Mouse (Mus musculus) neural tube, embryonic 14.5 days (tissue): ENCODE measurements around the gene Metap1d. TPM values are rescaled to one million over a fixed set of nuclear protein-coding genes. Genes with fewer than 3 reads are reported as not detected.

ENCODE experiments used
- ATAC-seq: fragments of 200-750 bp; cut with Nextera tagmentation; 2 replicates; pipeline ENCODE4 v1.8.0; 2017; ENCODE audit warnings: low read depth, mild to moderate bottlenecking, moderate TSS enrichment, moderate library complexity
- H3K27ac ChIP-seq: fragments of 300-500 bp; sonication (generic); 2 replicates; pipeline ENCODE4 v1.5.1; 2014; ENCODE audit warnings: low read depth, mild to moderate bottlenecking, control low read depth, low read length, moderate library complexity, mixed read lengths
- H3K27me3 ChIP-seq: fragments of 300-500 bp; sonication (generic); 2 replicates; pipeline ENCODE4 v1.6.1; 2014; ENCODE audit warnings: low read length; ENCODE audit not compliant: control insufficient read depth, insufficient read depth
- H3K36me3 ChIP-seq: fragments of 300-500 bp; sonication (generic); 2 replicates; pipeline ENCODE4 v1.6.1; 2014; ENCODE audit warnings: low read length, mixed read lengths; ENCODE audit not compliant: control insufficient read depth, insufficient read depth
- H3K4me1 ChIP-seq: fragments of 300-500 bp; sonication (generic); 2 replicates; pipeline ENCODE4 v1.6.1; 2014; ENCODE audit warnings: low read length; ENCODE audit not compliant: control insufficient read depth, insufficient read depth
- H3K4me2 ChIP-seq: fragments of 300-500 bp; sonication (generic); 2 replicates; pipeline ENCODE4 v1.6.1; 2014; ENCODE audit warnings: mild to moderate bottlenecking, low read depth, low read length, control low read depth
- H3K4me3 ChIP-seq: fragments of 300-500 bp; sonication (generic); 2 replicates; pipeline ENCODE4 v1.5.1; 2014; ENCODE audit warnings: low read depth, low read length, control low read depth, mixed read lengths
- H3K9ac ChIP-seq: fragments of 300-500 bp; sonication (generic); replicated peaks from 2 replicates; pipeline ENCODE4 v1.6.1; 2014; ENCODE audit warnings: low read depth, mild to moderate bottlenecking, control low read depth, low read length, mixed read lengths
- H3K9me3 ChIP-seq: fragments of 300-500 bp; sonication (generic); 2 replicates; pipeline ENCODE4 v1.6.1; 2016; ENCODE audit warnings: low read length; ENCODE audit not compliant: control insufficient read depth
- WGBS: fragments of 180-500 bp; shearing (Covaris S2); extraction: QIAGEN DNeasy Blood & Tissue Kit; methylation state at CpG from one replicate; pipeline ENCODE4 v1.1.7; 2014; 5-methylcytosine and 5-hydroxymethylcytosine counted together
- polyA plus RNA-seq: library from polyadenylated mRNA; unstranded; fragments of >200 nt; fragmentation: Nextera tagmentation; extraction: Ambion mirVana; gene quantifications from 2 replicates; pipeline ENCODE4 v1.2.1, GENCODE M21; 2014

The Metap1d gene
- polyA plus RNA-seq, 1 experiment from 2014 or later, result 39.3 TPM

DNA sequence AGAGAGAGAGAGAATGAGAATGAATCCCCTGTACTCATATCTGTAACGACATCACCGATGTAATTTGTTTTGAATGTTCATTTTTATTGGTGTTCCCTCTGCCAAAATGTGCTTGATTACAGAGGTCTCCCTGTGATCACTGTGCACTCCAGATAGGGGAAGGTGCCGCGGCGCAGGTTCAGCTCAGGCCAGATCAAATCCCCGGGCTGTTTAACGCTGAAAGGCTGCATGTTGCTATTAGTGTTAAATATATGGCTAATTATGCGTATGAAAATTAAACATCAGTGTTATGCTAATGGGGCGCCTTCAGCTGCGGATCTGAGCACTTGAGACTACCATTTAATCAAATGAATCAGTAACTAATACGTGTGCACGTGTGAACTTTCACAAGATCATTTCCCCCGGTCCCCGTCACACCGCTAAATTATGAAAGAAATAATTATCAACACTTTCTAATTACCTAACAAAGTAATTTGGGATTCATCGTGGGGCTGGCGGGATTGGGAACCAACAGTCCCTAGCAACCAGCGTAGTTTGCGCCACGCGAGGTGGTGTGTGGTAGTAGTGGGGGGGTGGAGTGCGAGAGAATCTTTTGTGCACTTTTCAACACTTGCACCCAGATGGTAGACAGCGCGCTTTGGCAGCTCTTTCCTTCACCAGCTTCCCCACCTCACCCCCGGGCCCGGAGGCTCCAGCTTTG lies 75.1 kb downstream of the Metap1d start, which contains the start of gene Dlx1:
Gene Dlx1, plus strand, starts transcription at position 100 of the 700 bp plus-strand sequence.
- Histone ChIP-seq H3K9ac (no peak within 1 kb of the TSS), H3K27ac (no peak within 1 kb of the TSS)
- no peak for ATAC-seq

DNA sequence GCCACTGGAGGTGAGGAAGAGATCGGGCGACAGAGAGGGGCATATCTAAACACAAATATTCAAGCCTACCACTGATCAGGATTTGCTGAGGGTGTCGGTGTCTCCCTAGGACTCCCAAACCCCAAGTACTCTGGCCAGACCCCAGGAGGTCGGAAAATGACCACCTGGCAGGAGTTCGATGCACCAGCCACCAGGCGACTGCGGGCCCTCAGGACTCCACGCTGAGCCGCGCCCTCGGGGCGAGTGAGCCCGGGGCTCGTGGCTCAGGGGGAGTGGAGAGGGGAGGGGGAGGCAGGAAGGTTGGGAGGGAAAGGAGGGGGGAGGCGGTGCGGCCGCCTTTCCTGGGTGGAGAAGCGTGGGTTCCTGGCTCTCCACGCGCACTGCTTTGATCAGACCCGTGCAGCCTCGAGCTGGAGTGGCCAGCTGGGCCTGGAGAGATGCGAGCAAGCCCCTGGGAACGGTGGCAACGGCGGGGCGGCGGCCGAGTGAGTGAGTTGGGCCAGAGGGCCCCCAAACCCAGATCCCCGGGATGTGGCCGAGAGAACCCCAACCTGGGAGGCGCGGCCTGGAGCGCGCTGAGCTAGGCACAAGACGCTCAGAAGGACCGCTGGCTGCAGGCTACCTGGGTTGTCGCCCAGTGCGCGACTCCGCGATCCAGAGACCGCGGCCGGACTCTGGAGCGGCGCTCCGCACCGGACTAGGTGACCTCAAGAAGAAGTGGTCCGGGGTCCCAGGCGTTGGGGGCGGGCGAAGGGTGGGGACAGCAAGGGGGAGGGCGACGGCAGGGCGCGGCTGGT lies 75.8 kb downstream of the Metap1d start:
- Histone ChIP-seq H3K4me2 (peak overlapping the region; percentile 49), H3K4me1 (peaks cover 10% of the 10 kb centered on the region; the same call in 1 of the 2 replicates), H3K27ac (no peak overlapping the region), H3K27me3 (peaks cover 68% of the 10 kb centered on the region), H3K9me3 (no peaks in the 10 kb centered on the region), H3K36me3 (no peaks in the 10 kb centered on the region), H3K9ac (no peak overlapping the region), H3K4me3 (peak overlapping the region; percentile 26)
- ATAC-seq, result peak; percentile 62; the same call in 1 of the 2 replicates
- under 1% methylated on average over 40 of the region's 57 CpGs for WGBS

More for the DNA sequence above, 75.1 kb downstream of the Metap1d start, which contains the start of gene Dlx1:
- Histone ChIP-seq H3K4me2 (peak within 1 kb of the TSS; percentile 49), H3K27me3 (peaks cover 69% of the 10 kb centered on the region), H3K9me3 (no peaks in the 10 kb centered on the region), H3K36me3 (no peaks in the 10 kb centered on the region), H3K4me3 (peak within 1 kb of the TSS; percentile 26), H3K4me1 (peaks cover 10% of the 10 kb centered on the region; the same call in 1 of the 2 replicates)
- WGBS, result under 1% methylated on average over 26 of the region's 26 CpGs

DNA sequence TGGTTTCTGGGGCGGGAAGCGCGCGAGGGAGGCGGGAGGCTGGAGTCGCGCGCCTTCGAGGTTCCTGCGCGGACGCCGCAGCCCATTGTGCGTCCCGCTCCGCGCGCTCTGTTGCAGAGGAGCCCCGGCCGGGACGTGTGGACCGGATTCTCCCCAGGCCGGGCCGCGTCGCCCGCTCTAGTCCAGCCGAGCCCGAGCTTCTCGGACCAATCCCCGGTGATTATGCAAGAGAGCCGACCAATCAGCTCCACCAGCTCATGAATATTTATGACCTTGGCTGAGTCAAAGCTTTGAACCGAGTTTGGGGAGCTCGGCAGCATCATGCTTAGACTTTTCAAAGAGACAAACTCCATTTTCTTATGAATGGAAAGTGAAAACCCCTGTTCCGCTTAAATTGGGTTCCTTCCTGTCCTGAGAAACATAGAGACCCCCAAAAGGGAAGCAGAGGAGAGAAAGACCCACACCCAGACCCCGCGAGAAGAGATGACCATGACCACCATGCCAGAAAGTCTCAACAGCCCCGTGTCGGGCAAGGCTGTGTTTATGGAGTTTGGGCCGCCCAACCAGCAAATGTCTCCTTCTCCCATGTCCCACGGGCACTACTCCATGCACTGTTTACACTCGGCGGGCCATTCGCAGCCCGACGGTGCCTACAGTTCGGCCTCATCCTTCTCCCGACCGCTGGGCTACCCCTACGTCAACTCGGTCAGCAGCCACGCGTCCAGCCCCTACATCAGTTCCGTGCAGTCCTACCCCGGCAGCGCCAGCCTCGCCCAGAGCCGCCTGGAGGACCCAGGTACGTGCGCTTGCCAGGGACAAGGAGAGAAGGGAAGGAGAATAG lies 76.7 kb downstream of the Metap1d start:
- H3K9ac ChIP-seq, result no peak overlapping the region

DNA sequence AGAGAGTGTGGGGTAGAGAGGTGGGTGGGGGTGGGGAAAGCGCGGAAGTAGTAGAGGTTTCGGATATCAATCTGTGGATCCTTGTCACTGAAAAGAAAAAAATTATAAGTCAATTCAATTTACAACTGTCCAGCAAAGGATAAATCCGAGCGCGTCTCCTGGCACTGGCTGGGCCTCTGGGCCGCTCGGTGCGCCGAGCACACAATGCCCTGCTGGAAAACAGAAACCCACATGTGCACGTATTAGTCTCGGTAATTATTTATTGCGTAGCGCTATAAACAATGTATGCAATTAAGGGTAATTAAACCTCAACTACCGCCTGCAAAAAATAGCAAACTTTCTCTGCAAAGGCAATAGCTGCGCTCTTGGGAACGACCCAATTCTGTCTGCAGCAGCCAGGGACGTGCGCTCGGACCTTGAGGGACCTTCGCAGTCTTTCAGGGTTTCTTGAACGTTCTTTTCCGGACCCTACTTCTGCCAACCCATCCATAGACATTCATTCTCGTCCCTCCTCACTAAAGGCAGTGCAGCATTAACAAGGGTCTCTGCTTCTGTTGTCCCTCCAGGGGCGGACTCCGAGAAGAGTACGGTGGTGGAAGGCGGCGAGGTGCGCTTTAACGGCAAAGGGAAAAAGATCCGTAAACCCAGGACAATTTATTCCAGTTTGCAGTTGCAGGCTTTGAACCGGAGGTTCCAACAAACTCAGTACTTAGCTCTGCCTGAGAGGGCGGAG lies 77.5 kb downstream of the Metap1d start:
- no peak for ATAC-seq
- no peaks in the 10 kb centered on the region for H3K9me3 ChIP-seq
- under 1% methylated on average over 34 of the region's 34 CpGs for WGBS
- H3K4me2 ChIP-seq, result no peak overlapping the region
- H3K36me3 ChIP-seq, result no peaks in the 10 kb centered on the region
- peaks cover 10% of the 10 kb centered on the region; the same call in 1 of the 2 replicates for H3K4me1 ChIP-seq
- no peak overlapping the region for H3K27ac ChIP-seq
- H3K9ac ChIP-seq, result no peak overlapping the region
- H3K27me3 ChIP-seq, result peaks cover 70% of the 10 kb centered on the region
- no peak overlapping the region for H3K4me3 ChIP-seq

More for the DNA sequence above, 76.7 kb downstream of the Metap1d start:
- Histone ChIP-seq H3K4me1 (peaks cover 10% of the 10 kb centered on the region; the same call in 1 of the 2 replicates), H3K27ac (no peak overlapping the region), H3K36me3 (no peaks in the 10 kb centered on the region), H3K27me3 (peaks cover 70% of the 10 kb centered on the region), H3K9me3 (no peaks in the 10 kb centered on the region), H3K4me2 (peak overlapping the region; percentile 49), H3K4me3 (peak overlapping the region; percentile 26)
- ATAC-seq, result peak; percentile 78
- WGBS, result under 1% methylated on average over 57 of the region's 60 CpGs

DNA sequence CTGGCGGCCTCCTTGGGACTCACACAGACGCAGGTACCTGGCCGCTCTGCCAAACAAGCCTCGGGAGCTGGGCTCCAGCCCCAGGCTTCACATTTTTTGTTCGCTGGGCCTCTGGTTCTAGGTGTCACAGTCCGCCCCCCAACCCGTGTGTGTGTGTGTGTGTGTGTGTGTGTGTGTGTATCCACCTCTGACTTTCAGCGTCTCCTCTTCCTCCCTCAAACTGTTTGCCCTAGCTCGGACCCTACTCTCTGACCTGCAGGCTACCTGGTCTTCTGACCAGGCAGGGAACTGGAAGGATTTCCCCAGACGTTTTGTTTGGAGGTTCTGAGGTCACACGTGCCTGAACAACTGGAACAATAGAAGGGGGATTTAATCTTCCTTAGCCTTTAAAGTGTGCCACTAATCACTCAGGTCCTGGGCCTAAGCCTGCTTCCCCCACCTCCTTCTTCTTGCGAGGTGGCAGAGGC lies 78.1 kb downstream of the Metap1d start:
- Histone ChIP-seq H3K36me3 (no peaks in the 10 kb centered on the region), H3K27ac (no peak overlapping the region)

DNA sequence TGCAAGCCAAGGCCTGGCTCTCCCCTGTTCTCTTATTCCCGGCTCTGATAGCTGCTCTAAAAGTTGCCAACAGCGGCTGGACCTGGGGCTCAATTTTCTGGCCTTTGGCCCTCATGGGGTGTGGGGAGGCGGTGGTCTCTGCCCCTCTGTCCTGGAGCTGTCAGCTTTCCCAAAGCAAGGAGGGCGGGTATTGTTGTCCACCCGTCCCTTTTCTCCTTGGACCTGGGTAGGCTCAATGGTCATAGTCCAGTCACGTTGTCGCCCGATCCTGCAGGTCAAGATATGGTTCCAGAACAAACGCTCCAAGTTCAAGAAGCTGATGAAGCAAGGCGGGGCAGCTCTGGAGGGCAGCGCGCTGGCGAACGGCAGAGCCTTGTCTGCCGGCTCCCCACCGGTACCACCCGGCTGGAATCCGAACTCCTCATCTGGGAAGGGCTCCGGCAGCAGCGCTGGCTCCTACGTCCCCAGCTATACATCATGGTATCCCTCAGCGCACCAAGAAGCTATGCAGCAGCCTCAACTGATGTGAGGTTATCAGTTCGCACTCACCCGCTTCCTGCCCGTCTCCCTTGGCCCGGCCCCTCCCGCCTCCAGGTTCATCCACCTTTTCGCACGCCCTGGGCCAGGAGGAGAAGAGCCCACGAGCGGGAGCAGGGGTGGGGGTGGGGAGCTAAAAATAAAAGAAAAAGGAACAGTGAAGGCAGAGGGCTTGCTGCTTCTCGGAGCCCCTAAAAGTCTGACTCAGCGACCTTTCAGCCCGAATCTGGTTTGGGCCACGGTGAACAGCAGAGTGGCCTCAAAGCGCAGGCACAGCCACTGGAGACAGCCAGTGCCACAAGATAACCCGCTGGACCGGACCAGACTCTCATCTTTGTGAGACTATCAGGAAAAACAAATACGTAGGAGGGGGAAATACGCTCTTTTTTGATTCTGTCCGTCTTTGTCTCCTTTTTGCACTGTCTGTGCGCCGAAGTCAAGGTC lies 79.2 kb downstream of the Metap1d start:
- Histone ChIP-seq H3K9ac (no peak overlapping the region), H3K4me3 (no peak overlapping the region), H3K27me3 (peaks cover 68% of the 10 kb centered on the region), H3K4me2 (no peak overlapping the region), H3K27ac (no peak overlapping the region), H3K9me3 (no peaks in the 10 kb centered on the region), H3K36me3 (no peaks in the 10 kb centered on the region), H3K4me1 (peaks cover 10% of the 10 kb centered on the region; the same call in 1 of the 2 replicates)
- 1% methylated on average over 43 of the region's 43 CpGs for WGBS
- ATAC-seq, result no peak

More for the DNA sequence above, 78.1 kb downstream of the Metap1d start:
- WGBS, result 2% methylated on average over 11 of the region's 12 CpGs
- Histone ChIP-seq H3K9me3 (no peaks in the 10 kb centered on the region), H3K4me3 (no peak overlapping the region), H3K9ac (no peak overlapping the region), H3K4me2 (no peak overlapping the region), H3K27me3 (peaks cover 68% of the 10 kb centered on the region), H3K4me1 (peaks cover 10% of the 10 kb centered on the region; the same call in 1 of the 2 replicates)
- no peak for ATAC-seq

DNA sequence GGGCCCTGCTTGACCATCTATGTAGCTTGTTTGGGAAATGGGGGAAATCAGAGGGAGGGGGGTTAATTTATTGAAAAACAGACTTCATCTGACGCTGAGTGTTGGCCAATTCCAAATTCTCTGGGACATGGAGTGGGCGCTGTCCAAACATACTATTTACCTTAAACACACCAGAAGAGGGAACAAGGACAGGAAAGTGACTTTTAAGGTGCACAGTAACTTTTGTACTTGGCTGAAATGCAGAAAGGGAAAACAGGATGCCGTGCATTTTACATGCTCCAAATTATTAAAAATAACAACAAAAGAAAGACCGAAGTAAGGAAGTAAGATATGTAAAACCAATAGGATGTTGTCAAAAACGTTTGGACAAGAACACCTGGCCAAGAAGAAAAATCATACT lies 80.0 kb downstream of the Metap1d start:
- Histone ChIP-seq H3K4me3 (no peak overlapping the region), H3K9me3 (no peaks in the 10 kb centered on the region), H3K27ac (no peak overlapping the region), H3K27me3 (peaks cover 64% of the 10 kb centered on the region), H3K4me1 (peaks cover 10% of the 10 kb centered on the region; the same call in 1 of the 2 replicates), H3K9ac (no peak overlapping the region), H3K36me3 (no peaks in the 10 kb centered on the region), H3K4me2 (no peak overlapping the region)
- no peak for ATAC-seq
- WGBS, result 7% methylated on average over 5 of the region's 5 CpGs
